Comparison of ENCODE assay signal across 18 mouse cellular contexts in genomic region chr10:43275446-43275845, GRCm38 (mm10).
"Had no signal": no experiment of that assay in that cellular context is flagged by ENCODE, and none has a peak within 500 bp of the region (broad histone marks: within the 10 kb centered on the region; RNA-seq: fewer than 3 reads in every experiment).

No protein-coding gene starts in this region.

- H3K4me2 ChIP-seq: kidney, embryonic 15.5 days; limb, embryonic 13.5 days; liver, embryonic 12.5 days; liver, embryonic 15.5 days; lung, embryonic 15.5 days had no signal

- H3K9me3 ChIP-seq: kidney, embryonic 15.5 days; limb, embryonic 10.5 days; limb, embryonic 13.5 days; liver, embryonic 12.5 days; liver, embryonic 15.5 days; lung, embryonic 15.5 days; midbrain, embryonic 10.5 days had no signal

- H3K4me1 ChIP-seq: lung, embryonic 15.5 days; megakaryocyte, embryonic 14.5 days had no signal

- H3K4me3 ChIP-seq: kidney, embryonic 15.5 days; limb, embryonic 10.5 days; limb, embryonic 13.5 days; liver, embryonic 12.5 days; liver, embryonic 15.5 days; lung, embryonic 15.5 days; megakaryocyte, embryonic 14.5 days; midbrain, embryonic 10.5 days had no signal

- H3K36me3 ChIP-seq: kidney, embryonic 15.5 days; limb, embryonic 10.5 days; limb, embryonic 13.5 days; liver, embryonic 12.5 days; liver, embryonic 15.5 days; lung, embryonic 15.5 days; midbrain, embryonic 10.5 days had no signal

- DNase-seq: kidney, adult 8-10 months; kidney, postnatal 10 days; kidney, postnatal 36 days; liver; lung, adult 18-20 months; lung, postnatal 10 days; lung, postnatal 36 days; thymus, adult 18-20 months; thymus, postnatal 36 days had no signal

- H3K9ac ChIP-seq: kidney, embryonic 15.5 days; limb, embryonic 13.5 days; liver, embryonic 12.5 days; liver, embryonic 15.5 days; lung, embryonic 15.5 days had no signal

- ATAC-seq: liver, embryonic 12.5 days; midbrain, embryonic 16.5 days had no signal

- H3K27me3 ChIP-seq: kidney, embryonic 15.5 days; limb, embryonic 13.5 days; liver, embryonic 12.5 days; liver, embryonic 15.5 days; lung, embryonic 15.5 days; megakaryocyte, embryonic 14.5 days had no signal

- H3K27ac ChIP-seq: kidney, embryonic 15.5 days; limb, embryonic 10.5 days; limb, embryonic 13.5 days; liver, embryonic 12.5 days; liver, embryonic 15.5 days; lung, embryonic 15.5 days; midbrain, embryonic 10.5 days had no signal
